Mouse (Mus musculus): ENCODE data around the gene Got2. TPM values are rescaled to one million over a fixed set of nuclear protein-coding genes. Genes with fewer than 3 reads are reported as not detected.

Gene Got2
- polyA plus RNA-seq, 1 experiment: 38.4 TPM

GRCm38 (mm10) chr8:95885966-95886365, 2.4 kb downstream of the Got2 start:
- 84% methylated on average over 5 of the region's 5 CpGs for WGBS
- DNase-seq (ENCODE audit: low read depth in 1 of 2, low spot score in 2 of 2): no peak

GRCm38 (mm10) chr8:95885271-95885841, 3.0 kb downstream of the Got2 start:
- TF ChIP-seq POLR2A (IDR thresholded peaks at IDR 0.05; ENCODE audit: low read depth, low read length): no peak
- TF ChIP-seq CTCF (IDR thresholded peaks at IDR 0.05; ENCODE audit: extremely low read depth, insufficient read depth, insufficient read length, insufficient replicate concordance): no peak
- Histone ChIP-seq H3K27ac (ENCODE audit: insufficient read depth, low read length) (no peak overlapping the region), H3K4me3 (ENCODE audit: extremely low read depth, insufficient read depth, insufficient read length) (no peak overlapping the region)

More at GRCm38 (mm10) chr8:95885966-95886365, 2.4 kb downstream of the Got2 start:
- H3K4me1 ChIP-seq (ENCODE audit: control insufficient read depth, insufficient read depth, insufficient read length): no peaks in the 10 kb centered on the region; the same call in 1 of the 2 replicates
- no peak overlapping the region for H3K4me3 ChIP-seq (ENCODE audit: extremely low read depth, insufficient read depth, insufficient read length)
- H3K36me3 ChIP-seq (ENCODE audit: control insufficient read depth, insufficient read depth, low read length): no peaks in the 10 kb centered on the region
- TF ChIP-seq POLR2A (IDR thresholded peaks at IDR 0.05; ENCODE audit: low read depth, low read length): no peak
- TF ChIP-seq CTCF (IDR thresholded peaks at IDR 0.05; ENCODE audit: extremely low read depth, insufficient read depth, insufficient read length, insufficient replicate concordance): no peak
- no peak overlapping the region for H3K27ac ChIP-seq (ENCODE audit: insufficient read depth, low read length)
- no peaks in the 10 kb centered on the region for H3K27me3 ChIP-seq (ENCODE audit: control insufficient read depth, insufficient read depth, low read length)

GRCm38 (mm10) chr8:95884491-95884890, 3.9 kb downstream of the Got2 start:
- DNase-seq (ENCODE audit: low read depth in 1 of 2, low spot score in 2 of 2): no peak
- no peaks in the 10 kb centered on the region; the same call in 1 of the 2 replicates for H3K4me1 ChIP-seq (ENCODE audit: control insufficient read depth, insufficient read depth, insufficient read length)
- H3K27me3 ChIP-seq (ENCODE audit: control insufficient read depth, insufficient read depth, low read length): no peaks in the 10 kb centered on the region
- no peak overlapping the region for H3K27ac ChIP-seq (ENCODE audit: insufficient read depth, low read length)
- TF ChIP-seq POLR2A (IDR thresholded peaks at IDR 0.05; ENCODE audit: low read depth, low read length) (no peak), CTCF (IDR thresholded peaks at IDR 0.05; ENCODE audit: extremely low read depth, insufficient read depth, insufficient read length, insufficient replicate concordance) (no peak)
- 88% methylated on average over 12 of the region's 12 CpGs for WGBS
- H3K4me3 ChIP-seq (ENCODE audit: extremely low read depth, insufficient read depth, insufficient read length): no peak overlapping the region
- H3K36me3 ChIP-seq (ENCODE audit: control insufficient read depth, insufficient read depth, low read length): no peaks in the 10 kb centered on the region

More at GRCm38 (mm10) chr8:95885271-95885841, 3.0 kb downstream of the Got2 start:
- no peaks in the 10 kb centered on the region; the same call in 1 of the 2 replicates for H3K4me1 ChIP-seq (ENCODE audit: control insufficient read depth, insufficient read depth, insufficient read length)
- H3K36me3 ChIP-seq (ENCODE audit: control insufficient read depth, insufficient read depth, low read length): no peaks in the 10 kb centered on the region
- WGBS: 63% methylated on average over 5 of the region's 5 CpGs
- no peak for DNase-seq (ENCODE audit: low read depth in 1 of 2, low spot score in 2 of 2)
- no peaks in the 10 kb centered on the region for H3K27me3 ChIP-seq (ENCODE audit: control insufficient read depth, insufficient read depth, low read length)

- H3K27me3 ChIP-seq (ENCODE audit: control insufficient read depth, insufficient read depth, low read length): no peaks in the 10 kb centered on the region
- whole genome bisulfite sequencing: 70% methylated on average over 9 of the region's 9 CpGs
- no peak overlapping the region for H3K27ac ChIP-seq (ENCODE audit: insufficient read depth, low read length)
- TF ChIP-seq POLR2A (IDR thresholded peaks at IDR 0.05; ENCODE audit: low read depth, low read length) (no peak), CTCF (IDR thresholded peaks at IDR 0.05; ENCODE audit: extremely low read depth, insufficient read depth, insufficient read length, insufficient replicate concordance) (no peak)
- no peak overlapping the region for H3K4me3 ChIP-seq (ENCODE audit: extremely low read depth, insufficient read depth, insufficient read length)
- DNase-seq (ENCODE audit: low read depth in 1 of 2, low spot score in 2 of 2): no peak
- H3K4me1 ChIP-seq (ENCODE audit: control insufficient read depth, insufficient read depth, insufficient read length): no peaks in the 10 kb centered on the region; the same call in 1 of the 2 replicates
- H3K36me3 ChIP-seq (ENCODE audit: control insufficient read depth, insufficient read depth, low read length): peaks cover 3% of the 10 kb centered on the region
These were observed 6.2 kb downstream of the Got2 start for GRCm38 (mm10) chr8:95882191-95882590.

- H3K27ac ChIP-seq (ENCODE audit: insufficient read depth, low read length): no peak overlapping the region
These were observed 6.8 kb downstream of the Got2 start for GRCm38 (mm10) chr8:95881576-95881975.

GRCm38 (mm10) chr8:95879823-95880222, 8.5 kb downstream of the Got2 start:
- no peak for TF ChIP-seq CTCF (IDR thresholded peaks at IDR 0.05; ENCODE audit: extremely low read depth, insufficient read depth, insufficient read length, insufficient replicate concordance)
- TF ChIP-seq POLR2A (IDR thresholded peaks at IDR 0.05; ENCODE audit: low read depth, low read length): no peak
- WGBS: 90% methylated on average over 4 of the region's 4 CpGs
- Histone ChIP-seq H3K27me3 (ENCODE audit: control insufficient read depth, insufficient read depth, low read length) (no peaks in the 10 kb centered on the region), H3K4me3 (ENCODE audit: extremely low read depth, insufficient read depth, insufficient read length) (no peak overlapping the region), H3K36me3 (ENCODE audit: control insufficient read depth, insufficient read depth, low read length) (peaks cover 13% of the 10 kb centered on the region), H3K27ac (ENCODE audit: insufficient read depth, low read length) (no peak overlapping the region), H3K4me1 (ENCODE audit: control insufficient read depth, insufficient read depth, insufficient read length) (no peaks in the 10 kb centered on the region)
- no peak for DNase-seq (ENCODE audit: low read depth in 1 of 2, low spot score in 2 of 2)

More at GRCm38 (mm10) chr8:95881576-95881975, 6.8 kb downstream of the Got2 start:
- Histone ChIP-seq H3K36me3 (ENCODE audit: control insufficient read depth, insufficient read depth, low read length) (peaks cover 8% of the 10 kb centered on the region), H3K4me1 (ENCODE audit: control insufficient read depth, insufficient read depth, insufficient read length) (no peaks in the 10 kb centered on the region), H3K4me3 (ENCODE audit: extremely low read depth, insufficient read depth, insufficient read length) (no peak overlapping the region), H3K27me3 (ENCODE audit: control insufficient read depth, insufficient read depth, low read length) (no peaks in the 10 kb centered on the region)
- TF ChIP-seq CTCF (IDR thresholded peaks at IDR 0.05; ENCODE audit: extremely low read depth, insufficient read depth, insufficient read length, insufficient replicate concordance): no peak
- WGBS: 67% methylated on average over 3 of the region's 3 CpGs
- DNase-seq (ENCODE audit: low read depth in 1 of 2, low spot score in 2 of 2): no peak
